Mouse (Mus musculus) Patski (cell line): ENCODE data around the gene Cgref1. TPM values are rescaled to one million over a fixed set of nuclear protein-coding genes. Genes with fewer than 3 reads are reported as not detected.
A peak's percentile ranks its signal among the peaks of the same experiment; 100 is the strongest.

Source experiments
- ATAC-seq: fragments of 100-300 bp; one replicate; pipeline ENCODE4 v1.8.0; 2021
- CTCF ChIA-PET: fragments of 350-600 bp; sonication (Branson Sonifier 250); formaldehyde crosslinking; loops from one replicate; lab custom pipeline; 2022; ENCODE audit warnings: inconsistent platforms; lab: Charles Lee
- POLR2A ChIA-PET: fragments of 350-600 bp; sonication (Branson Sonifier 250); formaldehyde crosslinking; loops from one replicate; lab custom pipeline; 2022; ENCODE audit warnings: antibody characterized with exemption, inconsistent platforms; lab: Charles Lee
- DNase-seq: peaks from one replicate; pipeline ENCODE4 v3.0.0-alpha.2; 2011; ENCODE audit warnings: low read depth, low spot score
- H3K27me3 ChIP-seq: fragments of 371-371 bp; one replicate; pipeline ENCODE4 v1.5.1; 2021
- CTCF ChIP-seq: fragments of 100-300 bp; IDR thresholded peaks from one replicate; pipeline ENCODE4 v1.5.1; 2021
- in situ Hi-C: fragments of 300-500 bp; cut with MboI; formaldehyde crosslinking; loops from 3 replicates; pipeline ENCODE4 v1.11.1; 2018; ENCODE audit warnings: low pct_unique_long_range_greater_than_20kb, mixed read lengths
- polyA plus RNA-seq: library from polyadenylated mRNA; unstranded; gene quantifications from one replicate; pipeline ENCODE4 v1.2.3, GENCODE M21; 2021

Cgref1 gene
- polyA plus RNA-seq = 0.23 TPM

DNA sequence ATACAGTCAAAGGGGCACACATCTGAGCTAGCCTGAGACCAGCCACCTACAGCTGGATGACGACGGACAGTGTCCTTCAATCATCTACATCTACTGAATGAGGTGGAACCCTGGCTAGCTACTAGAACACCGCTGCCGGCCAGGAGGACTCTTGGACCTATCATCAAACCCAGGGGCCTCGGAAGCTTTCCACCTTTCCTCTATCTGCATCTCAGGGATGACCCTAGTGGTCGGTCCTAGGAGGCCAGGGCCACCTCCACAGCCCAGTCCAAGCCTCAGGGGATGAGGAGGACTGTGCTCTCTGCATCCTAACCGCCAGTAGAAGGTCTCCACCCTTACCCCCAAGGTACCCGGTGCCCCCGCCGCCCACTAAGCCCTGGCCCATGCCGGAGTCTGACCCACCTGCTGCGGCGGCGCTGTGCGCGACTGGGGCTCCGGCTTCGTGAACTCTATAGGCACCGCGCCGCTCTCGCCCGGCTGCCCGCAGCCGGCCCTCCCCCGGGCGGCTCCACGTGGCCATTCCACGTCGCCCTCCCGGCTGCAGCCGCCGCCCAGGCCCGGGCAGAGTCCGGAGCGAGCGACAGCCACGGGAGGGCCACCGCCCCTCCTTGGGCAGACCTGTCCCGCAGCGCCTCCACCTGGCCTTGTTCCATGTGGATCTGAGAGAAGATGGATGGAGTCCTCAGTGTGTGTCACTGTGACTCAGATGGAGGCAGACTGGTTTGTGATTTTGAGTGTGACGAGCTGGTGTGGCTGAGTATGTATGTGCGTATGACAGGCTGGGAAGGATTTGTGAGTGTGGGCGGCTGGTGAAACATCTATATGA, at the start of gene Cgref1:
TSS of gene Cgref1 (minus strand) at position 636 of the 826 bp plus-strand sequence.
- DNase-seq = no peak
- in situ Hi-C loops = no loop called here
- H3K27me3 ChIP-seq = no peaks in the 10 kb centered on the region
- TF ChIP-seq CTCF = no peak
- ChIA-PET POLR2A (interaction anchor here (1.2 kb wide), 1 partner anchor 11 kb away, joined by 4 read pairs; no protein-coding TSS in a partner anchor), CTCF (interaction anchor here (0.7 to 2.0 kb wide), 4 partner anchors 11 to 59 kb away, joined by 3 to 8 read pairs (median 4); no protein-coding TSS in a partner anchor)
- ATAC-seq = no peak

DNA sequence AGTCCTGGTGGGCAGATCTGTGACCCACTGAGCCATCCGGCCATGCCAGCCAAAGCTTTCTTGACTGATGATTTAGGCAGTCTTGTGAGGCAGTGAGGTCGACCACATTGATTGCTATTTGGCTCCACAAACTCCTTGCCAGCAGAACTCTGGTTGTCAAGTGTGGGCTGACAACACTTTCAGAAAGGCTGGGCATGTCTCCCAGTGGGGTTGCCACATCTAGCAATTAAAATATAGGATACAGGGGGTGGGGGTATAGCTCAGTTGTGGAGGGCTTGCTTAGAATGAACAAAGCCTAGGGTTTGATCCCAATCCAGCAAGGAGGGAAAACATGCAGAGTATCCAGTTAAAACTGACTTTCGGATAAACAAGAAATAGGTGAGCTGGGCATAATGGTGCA, 48.7 kb upstream of the Cgref1 start:
- POLR2A ChIA-PET = interaction anchor here (1.5 kb wide), 1 partner anchor 12 kb away, joined by 3 read pairs; no protein-coding TSS in a partner anchor

DNA sequence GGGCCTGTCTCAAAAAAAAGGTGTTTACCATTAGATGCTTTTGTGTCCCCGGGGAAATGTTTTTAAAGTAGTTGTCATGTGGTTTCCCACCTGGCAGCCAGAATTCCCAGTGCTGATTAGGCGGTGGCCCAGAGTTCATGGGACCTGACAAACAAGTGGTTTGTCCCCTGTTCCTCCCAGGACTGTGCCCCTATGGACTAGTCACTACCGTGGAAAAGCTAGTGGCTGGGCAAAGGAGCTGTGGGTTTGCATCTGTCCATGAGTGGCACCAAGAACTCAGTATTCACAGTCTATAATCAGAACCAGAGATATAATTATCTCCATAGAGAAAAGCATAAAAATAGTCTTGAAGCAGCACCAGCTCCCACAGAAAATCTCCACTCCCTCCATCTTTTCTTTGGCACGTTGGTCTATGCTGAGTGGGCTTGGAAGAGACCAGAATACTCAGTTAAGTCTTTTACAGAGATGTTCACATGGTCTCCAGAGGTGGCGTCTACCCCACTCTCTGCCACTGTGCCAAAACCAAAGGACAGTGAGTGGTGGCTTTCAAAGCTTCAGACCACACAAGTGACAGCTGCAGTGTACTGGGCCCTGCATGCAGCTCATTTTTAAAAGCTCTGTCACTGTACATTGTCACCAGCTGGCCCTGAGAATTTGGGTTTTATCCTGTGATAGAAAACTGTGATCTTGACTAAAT, 47.7 kb upstream of the Cgref1 start:
- TF ChIP-seq CTCF = no peak
- ATAC-seq (no peak), DNase-seq (no peak)
- in situ Hi-C loops = no loop called here
- CTCF ChIA-PET = interaction anchor here (1.2 to 6.6 kb wide), 4 partner anchors 11 to 59 kb away, joined by 4 to 35 read pairs (median 5); no protein-coding TSS in a partner anchor
- H3K27me3 ChIP-seq = no peaks in the 10 kb centered on the region
- POLR2A ChIA-PET = interaction anchor here (1.5 kb wide), 1 partner anchor 11 kb away, joined by 3 read pairs; no protein-coding TSS in a partner anchor

More for the DNA sequence above, 48.7 kb upstream of the Cgref1 start:
- ATAC-seq (no peak), DNase-seq (no peak)
- no peaks in the 10 kb centered on the region for H3K27me3 ChIP-seq
- in situ Hi-C loops = no loop called here
- CTCF ChIA-PET = interaction anchor here (1.2 to 6.6 kb wide), 5 partner anchors 9 to 60 kb away, joined by 5 to 35 read pairs (median 5); no protein-coding TSS in a partner anchor
- TF ChIP-seq CTCF = no peak

DNA sequence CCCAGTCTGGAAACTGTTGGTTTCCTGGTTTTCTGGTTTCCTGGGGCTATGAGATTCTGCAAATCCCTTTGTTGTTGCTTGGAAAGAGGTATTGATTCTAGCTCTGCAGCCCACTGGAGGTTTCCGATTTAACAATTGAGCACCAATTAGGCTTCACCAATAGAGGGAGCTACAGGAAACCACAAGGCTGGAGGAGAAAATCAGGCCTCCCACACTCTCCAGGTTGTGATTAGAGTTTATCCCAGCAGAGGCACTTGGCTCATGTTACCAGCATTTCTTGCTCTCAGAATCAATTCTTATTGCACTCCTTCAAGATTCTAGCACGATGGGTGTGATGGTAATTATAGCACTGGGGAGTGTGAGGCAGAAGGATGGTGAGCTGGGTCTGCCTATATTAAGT, 37.0 kb upstream of the Cgref1 start:
- ATAC-seq (no peak), DNase-seq (no peak)
- no peaks in the 10 kb centered on the region for H3K27me3 ChIP-seq
- ChIA-PET CTCF (interaction anchor here (1.0 to 2.9 kb wide), 17 partner anchors 10 to 76 kb away, joined by 3 to 35 read pairs (median 5); partner anchors contain the start of genes Atraid, Preb, Slc5a6 and Tcf23), POLR2A (interaction anchor here (0.9 to 1.2 kb wide), 4 partner anchors 10 to 32 kb away, joined by 3 to 4 read pairs (median 3); partner anchors contain the start of gene Preb)
- in situ Hi-C loops = no loop called here
- peak; percentile 82 for TF ChIP-seq CTCF

DNA sequence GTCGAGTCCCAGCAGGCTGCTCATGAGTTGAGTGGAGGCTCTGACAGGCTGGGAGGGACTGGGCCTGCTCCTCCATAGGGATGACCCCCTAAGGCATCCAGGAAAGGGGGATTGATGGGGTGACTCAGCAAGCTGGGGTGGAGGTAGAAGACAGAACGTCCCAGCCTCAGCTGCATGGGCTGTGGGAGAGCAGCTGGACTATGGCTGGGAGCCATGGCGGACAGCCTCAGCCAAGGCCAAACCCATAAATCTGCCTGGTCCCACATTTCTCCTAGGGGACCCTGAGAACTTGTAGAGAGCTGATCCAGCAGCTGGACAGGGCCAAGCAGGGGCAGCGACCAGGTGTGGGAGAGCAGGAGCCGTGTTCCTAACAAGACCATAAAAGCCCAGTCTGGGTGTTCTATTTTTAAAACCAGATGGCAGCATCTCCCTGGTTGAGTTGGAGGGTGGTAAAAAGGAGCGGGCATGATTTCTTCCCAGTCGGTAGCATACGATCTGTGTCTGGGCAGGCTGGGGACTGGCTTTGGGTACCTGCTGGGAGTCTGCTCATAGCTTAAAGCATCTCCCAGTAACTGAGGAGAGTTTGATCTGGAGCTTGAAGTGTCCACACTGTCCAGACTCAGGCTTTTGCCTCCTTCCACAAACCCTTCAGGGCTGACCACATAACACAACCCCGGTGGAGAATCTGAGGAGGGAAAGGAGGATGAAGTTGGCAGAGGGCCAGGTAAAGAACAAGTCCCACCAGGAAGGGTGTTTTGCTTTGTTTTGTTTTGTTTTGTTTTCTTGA, 29.7 kb upstream of the Cgref1 start:
- peak; percentile 39 for DNase-seq
- H3K27me3 ChIP-seq = peaks cover 2% of the 10 kb centered on the region
- ChIA-PET POLR2A (interaction anchor here (1.0 to 2.0 kb wide), 3 partner anchors 11 to 25 kb away, joined by 4 to 7 read pairs (median 6); partner anchors contain the start of gene Preb), CTCF (no interaction called here)
- no peak for ATAC-seq
- in situ Hi-C loops = no loop called here
- TF ChIP-seq CTCF = no peak

DNA sequence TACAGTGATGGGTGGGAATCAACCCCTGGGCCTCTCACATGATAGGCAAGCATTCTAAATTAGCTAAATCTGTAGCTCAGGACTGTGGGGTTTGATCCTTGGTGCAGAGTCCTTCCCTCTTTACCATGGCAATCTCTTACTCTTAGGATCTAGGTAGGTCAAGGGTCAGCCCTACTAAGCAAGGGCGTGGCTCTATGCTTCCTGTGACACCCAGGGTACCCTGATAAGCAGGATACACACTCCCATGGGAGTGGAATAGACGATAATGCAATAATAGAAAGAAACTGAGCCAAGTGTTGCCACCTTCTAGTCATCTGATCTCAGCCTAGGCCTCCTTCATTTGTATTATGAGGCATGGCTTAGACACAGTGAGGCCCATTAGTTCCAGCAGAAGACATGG, 24.0 kb upstream of the Cgref1 start:
- no peak for ATAC-seq
- TF ChIP-seq CTCF = no peak
- H3K27me3 ChIP-seq = peaks cover 2% of the 10 kb centered on the region
- ChIA-PET CTCF (interaction anchor here (3.7 kb wide), 1 partner anchor 13 kb away, joined by 15 read pairs; no protein-coding TSS in a partner anchor), POLR2A (no interaction called here)
- DNase-seq = no peak
- in situ Hi-C loops = no loop called here

DNA sequence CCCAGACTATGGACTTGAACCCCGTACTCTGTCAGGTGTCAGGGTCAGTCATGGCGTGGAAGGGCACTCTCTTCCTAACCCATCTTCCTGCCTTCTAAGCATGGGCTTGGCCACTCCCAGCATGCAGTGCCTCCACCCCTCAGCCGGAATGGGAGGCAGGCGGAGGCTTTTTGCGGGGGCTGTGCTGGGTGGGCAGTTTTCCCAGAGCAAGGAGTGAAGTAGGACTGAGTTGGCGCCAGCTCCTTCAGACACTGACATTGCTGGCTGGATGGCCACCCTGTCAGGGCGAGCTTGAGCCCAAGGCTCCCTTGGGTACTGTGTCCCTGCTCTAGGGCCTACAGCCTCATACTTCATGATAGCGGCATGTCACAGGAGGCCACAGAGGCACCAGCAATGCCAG, 23.0 kb upstream of the Cgref1 start, which contains the start of gene Tcf23:
TSS of gene Tcf23 (plus strand) at position 247 of the 400 bp plus-strand sequence.
- in situ Hi-C loops = no loop called here
- DNase-seq (no peak), ATAC-seq (no peak)
- H3K27me3 ChIP-seq = peaks cover 2% of the 10 kb centered on the region
- ChIA-PET POLR2A (no interaction called here), CTCF (interaction anchor here (2.0 to 3.7 kb wide), 2 partner anchors 14 to 47 kb away, joined by 5 to 15 read pairs; partner anchors contain the start of gene Khk)
- TF ChIP-seq CTCF = no peak

- TF ChIP-seq CTCF = no peak
- ChIA-PET CTCF (interaction anchor here (0.7 to 1.5 kb wide), 6 partner anchors 17 to 45 kb away, joined by 3 to 6 read pairs (median 4); partner anchors contain the start of gene Khk), POLR2A (no interaction called here)
- in situ Hi-C loops = no loop called here
- no peaks in the 10 kb centered on the region for H3K27me3 ChIP-seq
- ATAC-seq = no peak
- DNase-seq = no peak
Observed at GRCm38 (mm10) chr5:30966189-30966588, 20.8 kb upstream of the Cgref1 start.

GRCm38 (mm10) chr5:30963916-30964315, 18.5 kb upstream of the Cgref1 start:
- peak; percentile 99 for DNase-seq
- H3K27me3 ChIP-seq = no peaks in the 10 kb centered on the region
- POLR2A ChIA-PET = interaction anchor here (1.2 to 1.7 kb wide), 5 partner anchors 11 to 85 kb away, joined by 4 to 7 read pairs (median 7); partner anchors contain the start of genes Atraid and Slc5a6
- ATAC-seq = peak; percentile 83
- no peak for TF ChIP-seq CTCF
- CTCF ChIA-PET = interaction anchor here (0.8 to 1.8 kb wide), 17 partner anchors 9 to 91 kb away, joined by 3 to 10 read pairs (median 4); partner anchors contain the start of gene Cad
- in situ Hi-C loops = no loop called here
